Mouse (Mus musculus) 3T3-L1 (cell line): Measurements from ENCODE around the gene Pafah1b2.
A peak's percentile ranks its signal among the peaks of the same experiment; 100 is the strongest.

Experiments
- DNase-seq: peaks from one replicate; pipeline ENCODE4 v3.0.0-alpha.2; 2015; ENCODE audit warnings: low read depth, low spot score

Gene Pafah1b2

DNA sequence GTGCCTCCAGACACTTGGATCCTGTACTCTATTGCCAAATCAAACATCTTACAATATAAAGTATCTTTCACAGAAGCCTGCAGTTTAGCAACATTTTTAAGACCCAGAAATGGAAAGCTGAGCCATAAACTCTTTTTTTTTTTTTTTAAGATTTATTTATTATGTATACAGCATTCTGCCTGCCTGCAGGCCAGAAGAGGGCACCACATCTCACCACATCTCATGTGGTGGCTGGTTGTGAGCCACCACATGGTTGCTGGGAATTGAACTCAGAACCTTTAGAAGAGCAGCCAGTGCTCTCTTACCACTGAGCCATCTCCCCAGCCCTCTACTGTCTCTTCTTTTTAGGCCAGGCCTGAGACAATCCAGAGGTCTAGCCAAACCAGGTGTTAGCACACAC lies 31.2 kb downstream of the Pafah1b2 start:
- DNase-seq = peak; percentile 50

DNA sequence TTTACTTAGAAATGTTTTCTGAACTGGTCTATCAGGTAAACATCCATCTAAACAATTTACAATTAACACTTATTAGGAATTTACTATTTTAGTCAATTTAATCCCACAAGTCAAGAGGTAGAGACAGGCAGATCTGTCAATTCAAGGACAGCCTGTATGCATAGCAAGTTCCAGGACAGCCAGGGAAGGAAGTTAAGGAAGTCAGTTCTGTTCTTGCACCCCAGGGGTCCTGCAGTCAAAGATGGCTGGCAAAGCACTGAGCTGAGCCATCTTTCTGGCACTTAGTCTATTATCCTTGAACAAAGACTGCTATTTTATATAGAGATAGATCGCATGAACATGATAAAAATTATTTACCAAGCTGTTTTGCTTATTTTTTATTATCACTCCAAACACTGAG lies 31.9 kb downstream of the Pafah1b2 start:
- no peak for DNase-seq

- DNase-seq = no peak
Measured at GRCm38 (mm10) chr9:45979778-45980177, 32.7 kb downstream of the Pafah1b2 start.

- DNase-seq = no peak
Measured at GRCm38 (mm10) chr9:45976884-45977283, 35.6 kb downstream of the Pafah1b2 start.

DNA sequence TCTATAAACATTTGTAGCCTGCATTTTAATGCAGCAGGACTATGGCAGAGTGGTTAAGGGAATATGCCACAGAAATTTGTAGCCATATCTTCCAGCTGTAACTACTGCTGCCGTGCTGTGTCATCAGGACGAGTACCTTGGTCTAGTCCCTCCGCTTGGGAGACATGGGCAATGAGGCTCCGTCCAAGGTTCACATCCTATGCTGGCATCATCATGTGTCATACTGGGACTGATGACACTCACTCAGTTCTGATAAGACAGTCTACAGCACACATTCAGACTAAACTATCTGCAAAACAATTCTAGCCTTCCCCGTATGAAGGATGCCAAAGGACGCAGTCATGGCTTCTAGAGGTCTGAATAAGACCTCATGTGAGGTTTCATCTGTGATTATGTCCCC lies 48.9 kb downstream of the Pafah1b2 start:
- no peak for DNase-seq

DNA sequence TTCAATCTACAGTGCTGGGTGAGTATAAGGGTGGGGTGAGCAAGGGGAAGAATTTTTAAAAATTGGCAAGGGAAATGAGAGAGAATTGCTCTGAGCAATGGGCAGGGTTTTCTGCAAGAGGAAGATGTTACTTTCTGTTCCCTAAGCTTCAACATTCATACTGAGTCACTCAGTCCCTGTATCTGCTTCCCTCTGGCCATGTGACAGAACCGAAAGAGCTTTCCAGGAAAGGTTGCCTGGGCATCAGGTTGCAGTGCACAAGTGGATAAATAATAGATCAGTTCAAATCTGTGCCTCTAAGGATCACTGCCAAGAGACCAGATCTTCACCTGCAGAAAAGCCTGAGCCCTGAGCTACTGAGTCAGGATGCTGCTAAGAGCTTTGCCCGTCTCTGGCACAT lies 50.6 kb downstream of the Pafah1b2 start:
- peak; percentile 64 for DNase-seq

- no peak for DNase-seq
Measured at GRCm38 (mm10) chr9:45959661-45960060, 52.8 kb downstream of the Pafah1b2 start.

DNA sequence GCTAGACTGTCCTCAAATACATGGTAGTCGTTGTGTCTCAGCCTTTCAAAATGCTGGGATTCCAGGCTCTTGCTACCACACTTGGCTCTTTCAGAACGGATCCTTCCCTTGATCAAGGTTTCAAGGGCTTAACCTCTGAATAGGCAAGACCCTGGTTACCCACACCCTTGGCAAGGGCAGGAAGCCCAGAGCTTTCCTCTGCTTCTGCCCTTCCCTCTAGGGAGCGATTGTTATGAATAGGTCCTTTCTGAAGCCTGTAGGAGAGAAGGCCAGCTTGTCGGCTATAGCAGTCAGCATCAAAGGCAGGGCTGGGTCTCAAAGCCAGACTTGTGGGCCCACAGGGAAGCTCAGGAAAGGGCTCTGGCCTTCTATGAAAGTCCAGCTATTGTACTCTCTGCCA lies 53.6 kb downstream of the Pafah1b2 start:
- no peak for DNase-seq

DNA sequence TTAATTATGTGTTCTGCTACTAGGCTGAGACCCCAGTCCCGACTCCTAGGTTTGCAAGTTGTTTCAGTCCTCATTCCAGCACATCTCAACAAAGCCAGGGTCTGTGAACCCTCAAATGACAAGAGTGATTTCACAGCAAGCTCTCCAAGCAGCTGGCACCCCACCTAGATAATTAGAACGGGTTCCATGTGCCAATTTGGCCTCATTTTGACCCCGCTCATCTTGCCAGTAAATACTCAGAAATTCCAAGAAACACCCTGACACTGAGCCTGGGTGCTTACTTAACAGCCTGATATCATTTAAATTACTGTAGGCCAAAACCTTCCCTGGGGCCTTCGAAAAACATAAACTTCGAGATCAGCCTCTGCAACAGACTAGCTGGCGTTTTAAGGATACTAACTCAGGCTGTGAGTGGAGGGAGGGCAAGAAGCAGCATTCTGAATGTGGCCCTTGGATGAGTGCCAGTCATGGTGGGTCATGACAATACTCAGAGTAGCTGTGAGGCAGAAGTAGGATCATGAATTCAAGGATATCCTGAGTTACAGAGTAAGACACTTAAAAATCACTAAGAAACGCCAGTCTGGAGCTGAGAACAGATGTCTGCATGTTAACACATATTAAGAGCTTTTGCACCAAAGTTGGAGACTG lies 54.3 kb downstream of the Pafah1b2 start:
- DNase-seq = no peak

DNA sequence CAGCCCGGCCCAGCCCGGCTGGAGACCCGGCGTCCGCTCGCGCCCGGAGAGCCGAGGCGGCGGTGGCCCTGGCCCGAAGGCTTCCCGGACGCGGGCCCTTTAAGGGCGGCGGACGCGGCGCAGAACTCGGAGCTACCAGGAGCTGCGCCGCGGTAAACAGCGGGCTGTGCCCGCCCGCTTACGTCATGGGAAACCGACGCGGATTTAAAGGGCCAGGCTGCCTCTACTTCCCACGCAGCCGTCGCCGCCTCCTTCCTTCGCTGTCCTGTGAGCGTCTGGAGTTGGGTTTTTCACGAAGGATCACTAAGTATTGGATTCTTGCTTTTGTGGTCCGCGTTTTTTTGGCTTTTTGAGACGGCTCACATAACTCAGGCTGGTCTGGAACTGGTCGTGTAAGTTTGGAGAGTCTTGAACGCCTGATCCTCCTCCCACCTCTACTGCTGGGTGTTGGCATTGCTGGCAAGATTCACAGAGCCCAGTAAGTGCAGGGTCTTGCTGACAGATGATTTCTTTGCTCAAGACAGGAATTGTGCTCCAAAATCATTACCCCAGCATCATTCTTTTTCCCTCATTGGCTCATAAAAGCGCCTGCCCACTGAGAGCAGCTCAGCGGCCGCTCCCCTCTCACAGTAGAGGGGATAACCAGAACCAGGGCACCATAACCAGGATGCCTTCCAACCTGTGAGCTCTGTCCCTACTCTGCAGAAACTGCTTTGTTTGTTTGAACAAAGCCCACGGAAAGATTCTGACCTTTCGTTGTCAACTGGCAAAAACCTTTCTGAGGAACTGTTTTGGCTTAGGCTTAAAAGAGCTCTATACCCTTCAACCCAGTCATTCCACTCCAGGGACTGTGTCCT lies 57.2 kb downstream of the Pafah1b2 start, which contains the start of gene Sidt2:
TSS of gene Sidt2 (minus strand) at position 152 of the 857 bp plus-strand sequence.
- DNase-seq = peak; percentile 83

GRCm38 (mm10) chr9:45954294-45955106 lies 58.0 kb downstream of the Pafah1b2 start:
- peak; percentile 59 for DNase-seq

- peak; percentile 43 for DNase-seq
Measured at GRCm38 (mm10) chr9:45953511-45954293, 58.8 kb downstream of the Pafah1b2 start.

GRCm38 (mm10) chr9:45952890-45953289 lies 59.6 kb downstream of the Pafah1b2 start:
- DNase-seq = no peak

DNA sequence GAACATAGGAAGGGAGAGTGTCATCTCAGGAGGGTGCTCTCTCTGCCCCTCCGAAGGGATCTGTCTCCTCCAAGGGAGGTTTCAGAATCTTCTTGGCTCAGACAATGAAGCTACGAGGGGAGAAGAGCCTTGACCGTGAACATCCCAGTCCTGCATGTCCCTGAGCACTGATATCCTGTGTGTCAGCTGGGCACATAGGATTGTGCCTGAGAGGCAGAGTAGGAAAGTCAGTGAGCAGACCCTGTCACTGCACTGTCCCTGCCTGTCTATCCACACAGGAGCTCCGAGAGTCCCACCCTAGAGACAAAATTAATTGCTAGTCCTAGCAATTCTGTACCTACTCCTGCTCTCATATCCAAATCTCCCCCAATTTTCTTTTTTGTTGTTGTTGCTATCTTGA lies 60.4 kb downstream of the Pafah1b2 start:
- no peak for DNase-seq

DNA sequence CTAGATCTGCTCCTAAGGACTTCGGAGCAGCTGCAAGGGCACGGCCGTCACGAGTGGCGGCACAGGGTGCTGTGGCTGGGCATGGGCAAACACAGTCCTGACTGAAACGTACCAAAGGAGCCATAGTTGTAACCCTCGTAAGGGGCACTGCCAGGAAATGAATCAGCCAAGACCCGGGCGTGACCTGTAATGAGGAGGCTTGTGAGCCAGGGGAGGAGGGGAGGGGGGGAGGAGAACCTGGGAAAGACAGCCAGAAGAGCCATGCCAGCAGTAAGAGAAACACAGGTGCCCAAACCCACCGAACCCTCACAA lies 65.7 kb downstream of the Pafah1b2 start:
- DNase-seq = no peak

GRCm38 (mm10) chr9:45946182-45946871 lies 66.2 kb downstream of the Pafah1b2 start:
- DNase-seq = no peak

DNA sequence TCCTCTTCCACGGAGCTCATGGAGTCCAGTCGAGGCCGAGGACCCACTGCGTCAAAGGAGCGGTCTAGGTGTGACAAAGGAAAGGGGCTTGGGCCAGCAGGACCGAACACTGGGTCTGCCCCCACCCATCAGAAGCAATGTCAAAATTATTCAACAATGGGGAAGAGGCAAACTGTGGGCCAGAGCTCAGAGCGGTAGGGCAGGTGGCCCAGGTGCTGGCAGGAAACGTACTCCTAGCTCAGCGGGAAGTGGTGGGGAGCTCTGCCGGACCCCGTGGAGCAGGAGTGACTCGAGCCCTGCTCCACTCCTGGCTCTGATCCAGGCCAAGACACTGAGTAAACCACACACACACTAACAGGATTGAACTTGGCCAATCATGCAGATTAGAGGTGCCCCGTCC lies 66.8 kb downstream of the Pafah1b2 start:
- DNase-seq = no peak

DNA sequence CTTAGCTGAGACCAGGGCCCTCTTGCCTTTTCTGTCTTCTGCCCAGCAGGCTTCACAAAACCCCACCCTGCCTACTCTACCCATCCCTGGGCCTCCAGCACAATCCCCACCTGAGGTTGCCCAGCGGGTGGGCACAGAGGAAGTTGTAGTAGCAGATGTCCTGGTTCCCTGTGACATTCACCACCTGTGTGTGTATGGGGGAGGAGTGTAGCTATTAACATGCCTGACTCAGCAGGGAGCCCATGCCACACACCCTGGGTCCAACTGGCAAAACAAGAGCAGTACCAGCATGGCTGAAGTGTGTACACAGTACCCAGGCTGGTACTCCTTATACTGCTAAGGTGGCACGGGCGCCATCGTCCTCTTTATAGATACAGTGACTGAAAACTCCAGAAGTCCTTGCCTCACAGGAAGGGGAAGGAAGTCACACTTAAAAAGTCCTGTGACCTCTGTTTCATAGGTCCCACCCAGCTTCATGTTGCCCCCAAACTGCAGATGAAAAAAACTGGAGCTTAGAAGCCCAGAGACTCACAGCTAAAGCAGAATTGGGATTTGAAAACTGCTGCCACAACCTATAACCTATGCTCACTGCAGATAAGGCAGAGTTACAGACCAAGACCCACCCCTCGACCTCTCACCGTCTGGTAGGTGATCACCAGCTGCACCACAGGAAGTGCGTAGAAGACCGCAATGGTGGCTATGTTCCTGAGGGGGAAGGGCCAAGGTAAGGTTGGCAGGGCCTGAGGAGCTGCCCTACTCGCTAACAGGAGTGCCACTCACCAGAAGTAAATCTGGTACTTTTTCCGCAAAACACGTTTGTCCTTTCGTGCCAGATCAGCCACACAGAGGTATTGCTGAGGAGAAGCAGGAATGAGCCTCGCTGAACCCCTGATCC lies 67.7 kb downstream of the Pafah1b2 start:
- no peak for DNase-seq

DNA sequence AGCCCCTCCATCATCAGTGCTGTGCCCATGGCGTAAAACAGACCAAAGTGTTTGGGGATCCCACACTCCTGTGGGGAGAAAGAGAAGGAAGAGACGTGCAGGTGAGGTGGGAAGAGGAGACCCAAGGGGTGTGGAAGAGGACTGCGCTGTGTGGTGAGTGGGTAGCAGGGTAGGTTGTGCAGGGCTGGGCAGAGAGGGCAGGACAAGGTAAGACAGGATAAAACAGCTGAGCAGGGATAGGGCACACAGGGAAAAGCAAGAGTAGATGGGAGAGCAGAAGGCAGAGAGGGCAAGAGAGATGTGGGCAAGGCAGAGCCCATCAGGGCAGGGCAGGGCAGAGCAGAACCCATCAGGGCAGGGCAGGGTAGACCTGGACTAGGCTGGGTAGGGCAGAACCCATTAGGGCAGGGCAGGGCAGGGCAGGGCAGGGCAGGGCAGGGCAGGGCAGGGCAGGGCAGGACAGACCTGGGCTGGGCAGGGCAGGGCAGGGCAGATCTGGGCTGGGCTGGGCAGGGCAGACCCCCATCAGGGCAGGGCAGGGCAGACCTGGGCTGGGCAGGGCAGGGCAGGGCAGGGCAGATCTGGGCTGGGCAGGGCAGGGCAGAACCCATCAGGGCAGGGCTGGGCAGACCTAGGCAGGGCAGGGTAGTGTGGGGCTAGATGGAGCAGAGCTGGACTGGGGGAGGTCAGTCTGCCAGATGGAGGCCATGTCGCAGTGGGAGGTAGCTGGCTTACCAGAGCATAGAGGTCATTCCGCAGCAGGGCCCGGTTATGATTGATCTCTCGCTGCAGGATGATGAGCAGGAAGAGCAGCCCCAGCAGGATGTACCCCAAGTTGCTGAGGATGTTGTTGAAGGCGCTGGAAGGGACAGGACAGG lies 68.6 kb downstream of the Pafah1b2 start:
- no peak for DNase-seq
